Mouse (Mus musculus): Measurements from ENCODE around the gene Abcb4.
A peak's percentile ranks its signal among the peaks of the same experiment; 100 is the strongest.
"Not testable (repeated sequence)": the region's sequence is repeated elsewhere in the genome, so short reads cannot be mapped to it uniquely, and the experiment has no call there.

Abcb4 gene

GRCm38 (mm10) chr5:8893300-8894103 is at the start of gene Abcb4:
TSS of gene Abcb4 (plus strand) at chr5:8893717.
- DNase-seq = peak; percentile 39

GRCm38 (mm10) chr5:8848607-8849575 is 44.6 kb upstream of the Abcb4 start:
- not testable (repeated sequence) for DNase-seq

GRCm38 (mm10) chr5:8850851-8851250 is 42.7 kb upstream of the Abcb4 start:
- DNase-seq = no peak

- DNase-seq = no peak
Measured at GRCm38 (mm10) chr5:8857201-8857600, 36.3 kb upstream of the Abcb4 start.

- DNase-seq = no peak
Measured at GRCm38 (mm10) chr5:8861811-8862210, 31.7 kb upstream of the Abcb4 start.

GRCm38 (mm10) chr5:8863580-8864337 is 29.8 kb upstream of the Abcb4 start:
- no peak for DNase-seq

- not testable (repeated sequence) for DNase-seq
Measured at GRCm38 (mm10) chr5:8865630-8866029, 27.9 kb upstream of the Abcb4 start.

- no peak for DNase-seq
Measured at GRCm38 (mm10) chr5:8866366-8866765, 27.2 kb upstream of the Abcb4 start.

GRCm38 (mm10) chr5:8868019-8868418 is 25.5 kb upstream of the Abcb4 start:
- DNase-seq = no peak

GRCm38 (mm10) chr5:8872979-8873915 is 20.3 kb upstream of the Abcb4 start:
- DNase-seq = no peak

- DNase-seq = no peak
Measured at GRCm38 (mm10) chr5:8877086-8877485, 16.4 kb upstream of the Abcb4 start.

GRCm38 (mm10) chr5:8877800-8878199 is 15.7 kb upstream of the Abcb4 start:
- no peak for DNase-seq

- no peak for DNase-seq
Measured at GRCm38 (mm10) chr5:8885837-8886236, 7.7 kb upstream of the Abcb4 start.

- DNase-seq = no peak
Measured at GRCm38 (mm10) chr5:8894104-8894425, 548 bp downstream of the Abcb4 start.

- no peak for DNase-seq
Measured at GRCm38 (mm10) chr5:8894641-8895490, 1.3 kb downstream of the Abcb4 start.

- DNase-seq = no peak
Measured at GRCm38 (mm10) chr5:8896198-8896597, 2.7 kb downstream of the Abcb4 start.

- no peak for DNase-seq
Measured at GRCm38 (mm10) chr5:8898246-8898645, 4.7 kb downstream of the Abcb4 start.

- no peak for DNase-seq
Measured at GRCm38 (mm10) chr5:8901001-8901400, 7.5 kb downstream of the Abcb4 start.

GRCm38 (mm10) chr5:8902141-8902817 is 8.8 kb downstream of the Abcb4 start:
- DNase-seq = no peak

GRCm38 (mm10) chr5:8904539-8904938 is 11.0 kb downstream of the Abcb4 start:
- no peak for DNase-seq

Data from cerebellum, adult 8-10 months (tissue).